Mouse (Mus musculus): Measurements from ENCODE around the gene Ascc2. TPM values are rescaled to one million over a fixed set of nuclear protein-coding genes. Genes with fewer than 3 reads are reported as not detected.
A peak's percentile ranks its signal among the peaks of the same experiment; 100 is the strongest.

Gene Ascc2
- total RNA-seq, 2 experiments from 2014 or later = 14.1 to 14.9 TPM

DNA sequence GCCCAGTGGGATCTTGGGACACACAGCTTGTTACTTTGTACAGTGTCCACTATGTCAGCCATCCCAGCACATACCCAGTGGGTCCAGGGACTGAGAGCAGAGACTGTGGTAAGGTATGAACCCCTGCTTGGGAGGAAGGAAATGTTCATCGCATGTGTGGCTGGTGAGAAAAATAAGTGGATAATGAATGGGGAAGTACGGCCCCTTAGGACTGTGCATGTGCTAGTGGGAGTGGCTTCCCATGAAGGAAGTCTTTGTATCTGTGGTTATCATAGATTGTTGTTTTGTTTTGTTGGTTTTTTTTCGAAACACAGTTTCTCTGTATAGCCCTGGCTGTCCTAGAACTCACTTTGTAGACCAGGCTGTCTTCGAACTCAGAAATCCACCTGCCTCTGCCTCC, 77.2 kb downstream of the Ascc2 start:
- no peak for DNase-seq
- intact Hi-C loops (cut with DNase I) = no loop called here

DNA sequence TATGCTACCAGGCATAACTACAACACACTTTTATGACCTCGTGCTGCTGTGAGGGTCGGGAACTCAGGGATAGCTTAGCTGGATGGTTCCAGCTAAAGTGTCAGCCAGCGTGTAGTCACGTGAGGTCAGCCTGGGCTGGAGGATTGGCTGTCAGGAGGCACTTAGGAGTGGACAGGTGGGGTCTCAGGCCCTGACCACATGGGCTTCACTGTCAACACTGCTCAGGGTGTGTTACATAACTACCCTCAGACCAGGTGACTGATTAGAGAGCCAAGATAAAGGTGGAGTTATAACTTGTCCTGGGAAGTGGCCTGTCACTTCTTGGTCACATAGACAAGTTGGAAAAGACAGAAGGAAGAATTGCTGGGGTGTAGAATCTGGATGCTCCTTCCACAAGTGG, 78.0 kb downstream of the Ascc2 start:
- intact Hi-C loops (cut with DNase I) = no loop called here
- no peak for DNase-seq

DNA sequence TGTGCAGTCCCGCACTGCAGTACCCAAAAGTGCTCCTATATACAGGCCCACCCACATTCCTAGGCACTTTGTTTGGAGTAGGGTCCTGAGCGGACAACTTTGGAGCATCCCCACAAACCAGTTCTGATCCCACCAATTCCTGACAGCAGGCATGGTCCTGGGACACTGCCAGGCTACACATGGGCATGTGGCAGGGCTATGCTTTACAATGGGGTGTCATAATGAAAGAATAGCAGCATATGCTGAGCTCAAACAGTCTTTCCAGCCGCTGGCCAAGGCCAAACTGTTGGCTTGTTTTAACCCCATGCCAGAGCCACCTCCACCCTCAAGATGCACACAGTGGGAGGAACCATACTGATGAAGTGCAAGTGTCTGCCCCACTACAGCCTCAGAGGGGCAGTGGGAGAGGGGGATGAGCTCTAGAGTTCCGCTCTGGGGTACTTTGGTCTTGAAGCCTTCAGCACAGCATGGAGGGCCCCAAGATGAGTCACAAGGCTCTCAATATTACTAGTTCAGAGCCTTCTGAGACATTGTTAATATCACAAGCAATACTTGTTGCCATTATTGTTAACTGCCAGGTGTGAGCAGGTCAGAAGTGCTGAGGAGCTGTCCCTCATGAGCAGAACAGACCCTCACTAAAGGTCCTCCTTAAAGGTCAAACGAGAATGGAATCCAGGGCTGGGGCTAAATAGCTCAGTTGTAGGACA, 79.1 kb downstream of the Ascc2 start:
- intact Hi-C loops (cut with DNase I) = no loop called here

DNA sequence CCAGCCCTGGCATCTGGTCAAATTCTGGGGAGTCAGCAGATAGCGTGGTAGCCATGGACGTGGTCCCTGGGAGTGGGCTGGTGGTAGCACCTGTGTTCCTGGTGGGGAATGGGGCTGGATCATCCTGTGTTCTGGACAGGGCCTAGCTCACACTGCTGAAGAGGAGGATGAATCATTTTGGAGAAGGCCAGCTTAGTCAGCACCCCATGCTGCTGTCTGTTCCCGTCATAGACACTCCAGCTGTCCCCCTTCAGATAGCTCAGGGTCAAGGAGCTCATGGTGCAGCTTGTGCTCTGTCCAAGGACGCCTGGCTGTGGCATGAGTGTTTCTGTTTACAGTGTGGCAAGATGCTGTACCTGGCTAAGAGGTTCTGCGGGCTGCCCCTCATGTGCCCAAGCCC, 81.0 kb downstream of the Ascc2 start:
- intact Hi-C loops (cut with DNase I) = no loop called here

More for the DNA sequence above, 79.1 kb downstream of the Ascc2 start:
- no peak for DNase-seq

DNA sequence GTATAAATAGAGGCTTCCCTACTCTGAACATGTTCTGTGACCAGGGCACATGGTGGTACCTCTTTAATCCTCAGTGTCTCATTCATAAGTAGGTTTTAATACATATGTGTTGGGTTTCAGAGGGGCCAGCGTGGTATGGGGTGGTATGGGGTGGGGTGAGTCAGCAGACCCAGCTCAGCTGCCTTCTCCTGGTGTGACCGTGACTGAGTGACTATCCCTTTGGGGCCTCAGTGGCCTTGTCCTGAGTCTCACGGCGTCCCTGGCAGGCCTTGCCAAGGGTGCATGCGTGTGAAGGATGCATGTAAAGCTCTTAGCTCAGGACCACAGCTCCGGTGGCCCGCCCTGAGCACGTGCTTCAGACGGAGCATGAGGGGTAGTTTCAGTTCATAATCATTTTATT, 82.4 kb downstream of the Ascc2 start:
- intact Hi-C loops (cut with DNase I) = no loop called here
- no peak for DNase-seq

More for the DNA sequence above, 81.0 kb downstream of the Ascc2 start:
- DNase-seq = no peak

DNA sequence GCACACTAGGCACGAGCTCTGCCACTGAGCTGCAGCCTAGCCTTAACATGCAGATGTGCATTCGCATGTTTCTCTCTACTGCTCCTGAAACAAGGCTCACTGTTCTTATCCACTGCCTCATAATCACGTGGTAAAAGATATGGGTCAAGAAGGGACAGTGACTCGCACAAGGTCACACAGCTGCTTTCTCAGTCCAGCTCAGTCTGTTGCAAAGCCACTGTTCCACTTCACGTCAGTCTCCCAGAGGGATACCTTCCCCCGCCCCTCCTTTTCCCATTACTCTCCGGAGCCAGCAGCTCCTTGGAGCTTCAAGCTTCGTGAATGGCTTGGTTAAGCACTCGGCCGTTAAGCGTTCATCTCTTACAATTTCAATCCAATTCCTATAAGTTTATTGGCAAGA, 82.8 kb downstream of the Ascc2 start:
- DNase-seq = no peak
- intact Hi-C loops (cut with DNase I) = no loop called here

DNA sequence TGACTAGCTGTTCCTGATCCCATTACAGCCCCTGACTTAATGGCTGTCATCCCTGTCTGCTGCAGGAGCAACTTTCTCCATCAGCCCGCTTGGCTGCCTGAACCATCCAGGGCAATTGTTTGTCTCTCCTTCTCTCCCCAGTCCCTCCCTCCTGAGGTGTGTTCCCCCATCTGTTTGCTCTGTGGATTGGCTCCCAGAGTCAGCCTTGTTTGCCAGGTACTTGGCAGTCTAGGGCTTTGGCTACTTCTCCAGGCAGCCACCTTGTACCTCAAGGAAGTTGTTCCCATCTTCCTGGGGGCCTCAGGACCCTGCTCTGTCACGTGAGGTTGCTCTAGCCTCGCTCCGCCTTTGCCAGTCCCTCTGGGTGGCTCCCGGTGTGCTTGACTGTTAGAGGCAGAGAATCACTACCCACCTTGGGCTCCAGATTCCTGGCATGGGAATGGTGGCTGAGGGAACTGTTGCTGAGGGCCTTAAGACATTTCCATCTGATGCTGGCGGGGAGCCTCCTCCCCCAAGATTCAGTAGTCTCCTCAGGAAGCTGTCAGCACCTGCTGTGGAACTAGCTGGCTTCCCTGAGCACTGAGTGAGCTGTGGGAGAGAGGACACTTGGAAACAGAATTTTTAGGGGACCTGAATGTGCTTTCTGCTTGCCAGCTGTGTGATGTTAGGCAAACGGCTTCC, 83.5 kb downstream of the Ascc2 start:
- intact Hi-C loops (cut with DNase I) = no loop called here

DNA sequence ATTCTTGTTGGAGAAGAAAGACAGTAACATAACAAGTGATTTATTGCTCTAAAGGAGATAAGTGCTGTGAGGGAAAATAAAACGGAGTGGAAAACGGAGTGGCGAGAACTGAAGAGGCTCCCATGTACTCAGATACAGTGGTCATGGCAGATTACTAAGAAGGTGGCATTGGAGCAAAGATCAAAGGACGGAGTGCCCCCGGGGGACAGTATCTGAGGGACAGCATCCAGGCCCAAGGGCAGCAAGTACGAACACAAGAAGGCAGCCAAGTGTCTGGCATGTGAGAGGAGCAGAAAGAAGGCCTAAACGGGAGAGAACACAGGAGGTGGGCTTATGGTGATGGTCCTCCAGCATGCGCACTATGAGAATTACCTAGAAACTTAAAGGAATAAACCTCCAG, 84.2 kb downstream of the Ascc2 start:
- DNase-seq = no peak

More for the DNA sequence above, 83.5 kb downstream of the Ascc2 start:
- no peak for DNase-seq

DNA sequence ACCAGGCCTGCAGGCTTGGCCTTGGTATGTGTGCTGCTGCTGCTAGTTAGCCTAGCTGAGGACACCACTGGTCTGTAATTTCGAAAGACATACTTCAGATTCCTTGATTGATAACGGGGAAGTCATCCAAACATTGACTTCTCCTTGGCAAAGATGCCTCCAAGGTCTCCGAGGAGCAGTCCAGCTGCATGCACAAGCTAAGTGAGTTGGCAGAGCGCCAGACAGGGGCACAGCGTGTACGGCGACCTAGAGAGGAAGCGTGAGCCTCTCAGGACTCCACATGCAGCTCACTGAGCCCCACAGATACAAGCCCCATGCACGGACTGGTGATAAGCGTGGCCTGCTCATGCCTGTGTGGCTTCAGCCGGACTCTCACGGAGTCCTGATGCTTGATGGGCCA, 92.1 kb downstream of the Ascc2 start:
- DNase-seq = peak; percentile 22 to 31
- intact Hi-C loops (cut with DNase I) = no loop called here

More for the DNA sequence above, 84.2 kb downstream of the Ascc2 start:
- intact Hi-C loops (cut with DNase I) = no loop called here

DNA sequence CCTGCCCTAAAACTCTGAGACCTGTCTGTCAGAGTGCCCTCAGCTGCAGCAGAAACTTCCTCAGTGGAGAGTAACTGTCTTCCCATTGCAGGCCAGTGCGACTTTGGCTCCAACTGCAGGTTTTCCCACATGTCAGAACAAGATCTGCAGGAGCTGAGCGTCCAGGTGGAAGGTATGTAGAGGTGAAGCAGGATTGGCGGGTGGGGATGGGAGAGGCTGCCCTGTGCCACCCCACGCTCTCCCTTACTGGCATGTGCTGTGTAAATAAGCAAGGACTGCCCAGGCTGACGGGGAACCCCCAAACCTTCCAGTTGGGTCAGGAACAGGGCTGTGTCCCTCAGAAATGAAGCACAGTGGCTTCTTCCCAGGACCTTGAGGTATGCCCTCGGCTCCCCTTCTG, 92.5 kb downstream of the Ascc2 start:
- DNase-seq = no peak
- intact Hi-C loops (cut with DNase I) = no loop called here

DNA sequence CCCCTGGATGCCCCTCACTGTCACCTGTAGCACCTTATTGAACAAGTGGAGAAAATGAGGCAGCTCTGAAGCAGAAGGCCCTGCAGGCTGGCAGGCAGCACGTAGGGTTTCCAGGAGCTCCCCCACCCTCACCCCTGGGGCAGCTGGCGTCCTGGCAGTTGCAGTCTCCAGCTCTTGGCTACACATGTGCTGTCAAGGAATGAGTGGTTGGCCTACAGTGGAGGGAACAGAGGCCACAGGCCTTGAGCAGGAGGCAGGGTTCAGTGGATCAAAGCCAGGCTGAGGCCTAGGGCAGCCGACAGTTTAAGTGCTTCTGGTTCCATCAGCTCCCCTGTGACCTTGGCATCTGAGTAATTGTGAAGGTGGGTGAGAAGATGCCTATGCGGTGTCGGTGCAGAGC, 93.4 kb downstream of the Ascc2 start:
- DNase-seq = no peak
- intact Hi-C loops (cut with DNase I) = no loop called here

DNA sequence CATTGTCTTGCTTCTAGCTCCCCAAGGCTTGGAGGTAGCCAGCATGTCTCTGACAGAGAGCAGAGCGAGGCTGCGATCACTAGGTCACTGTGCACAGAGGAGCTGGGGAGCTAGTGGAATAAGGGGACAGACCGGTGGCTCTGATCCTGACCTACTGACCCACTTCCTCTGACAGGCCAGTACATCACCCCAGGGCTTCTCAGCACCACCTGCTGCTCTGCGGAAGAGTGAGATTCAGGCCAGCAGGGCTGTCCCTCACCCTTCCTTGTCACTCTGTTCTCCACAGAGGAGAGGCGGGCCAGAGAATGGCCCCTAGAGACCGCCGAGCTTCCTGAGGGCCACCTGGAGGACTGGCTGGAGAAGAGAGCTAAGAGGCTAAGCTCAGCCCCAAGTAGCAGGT, 94.2 kb downstream of the Ascc2 start:
- intact Hi-C loops (cut with DNase I) = no loop called here

DNA sequence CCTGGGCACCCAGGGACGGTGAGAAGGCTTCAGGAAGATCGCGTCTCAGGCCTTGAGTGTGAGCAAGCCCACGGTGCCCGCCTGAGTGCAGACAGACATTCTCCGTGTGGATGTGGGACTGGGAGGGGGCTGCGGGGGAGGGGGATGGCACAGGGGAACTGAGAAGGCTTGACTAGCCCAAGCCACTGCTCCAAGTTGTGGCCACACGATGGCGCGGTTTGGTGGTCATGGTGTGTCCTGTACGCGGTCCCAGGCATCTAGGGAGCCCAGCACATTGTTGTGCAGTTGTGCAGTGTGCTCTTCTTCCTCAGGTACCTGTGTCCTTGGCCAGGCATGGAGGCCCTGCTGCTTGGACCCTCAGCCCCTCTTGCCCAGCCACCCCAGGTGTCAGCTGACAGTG, 96.6 kb downstream of the Ascc2 start:
- intact Hi-C loops (cut with DNase I) = no loop called here
- no peak for DNase-seq

More for the DNA sequence above, 94.2 kb downstream of the Ascc2 start:
- no peak for DNase-seq

Other genes starting within 250 kb of the Ascc2 start
- not detected for gene Hormad2, start 196.6 kb upstream of the Ascc2 start, total RNA-seq (2021)
- gene Mtmr3, start 42.9 kb upstream of the Ascc2 start, total RNA-seq (2021) = 10 to 100 TPM; 48.7 to 50.7 TPM
- not detected for gene Gm11032, start 17.7 kb upstream of the Ascc2 start, total RNA-seq (2021)
- gene Uqcr10, start 66.6 kb downstream of the Ascc2 start, total RNA-seq (2021) = 1,000 to 10,000 TPM; 1,424 to 1,479 TPM
- 10 to 100 TPM; 21.0 to 22.6 TPM for gene Zmat5, start 66.9 kb downstream of the Ascc2 start, total RNA-seq (2021)
- gene Cabp7, start 109.0 kb downstream of the Ascc2 start, total RNA-seq (2021) = not detected
- 10 to 100 TPM; 82.9 to 84.2 TPM for gene Nf2, start 211.8 kb downstream of the Ascc2 start, total RNA-seq (2021)
- gene Nipsnap1, start 236.2 kb downstream of the Ascc2 start, total RNA-seq (2021) = 1 to 10 TPM; 2.1 to 2.2 TPM